Mouse (Mus musculus) forebrain, postnatal 0 days (tissue): ENCODE data around the gene Homez. TPM values are rescaled to one million over a fixed set of nuclear protein-coding genes. Genes with fewer than 3 reads are reported as not detected.

Source experiments
- ATAC-seq: fragments of 200-750 bp; cut with Nextera tagmentation; 2 replicates; pipeline ENCODE4 v1.8.0; 2017; ENCODE audit warnings: mild to moderate bottlenecking, moderate library complexity
- DNase-seq: peaks from one replicate; pipeline ENCODE4 v3.0.0-alpha.2; 2015
- H3K27ac ChIP-seq: fragments of 300-500 bp; sonication (generic); 2 replicates; pipeline ENCODE4 v1.5.1; 2014; ENCODE audit warnings: low read depth, mild to moderate bottlenecking, antibody characterized with exemption, low read length, moderate library complexity, mixed read lengths
- H3K27me3 ChIP-seq: fragments of 300-500 bp; sonication (generic); 2 replicates; pipeline ENCODE4 v1.6.1; 2014; ENCODE audit warnings: mild to moderate bottlenecking, low read length, mixed read lengths; ENCODE audit not compliant: insufficient read depth
- H3K36me3 ChIP-seq: fragments of 300-500 bp; sonication (generic); 2 replicates; pipeline ENCODE4 v1.6.1; 2014; ENCODE audit warnings: mild to moderate bottlenecking, moderate library complexity; ENCODE audit not compliant: insufficient read depth
- H3K4me1 ChIP-seq: fragments of 300-500 bp; sonication (generic); 2 replicates; pipeline ENCODE4 v1.6.1; 2014; ENCODE audit warnings: antibody characterized with exemption; ENCODE audit not compliant: insufficient read depth
- H3K4me2 ChIP-seq: fragments of 300-500 bp; sonication (generic); 2 replicates; pipeline ENCODE4 v1.6.1; 2014; ENCODE audit warnings: low read depth, mild to moderate bottlenecking, moderate library complexity
- H3K4me3 ChIP-seq: fragments of 300-500 bp; sonication (generic); 2 replicates; pipeline ENCODE4 v1.5.1; 2014; ENCODE audit warnings: low read depth, low read length, mixed read lengths
- H3K9ac ChIP-seq: fragments of 300-500 bp; sonication (generic); 2 replicates; pipeline ENCODE4 v1.6.1; 2014; ENCODE audit warnings: mild to moderate bottlenecking
- H3K9me3 ChIP-seq: fragments of 300-500 bp; sonication (generic); 2 replicates; pipeline ENCODE4 v1.6.1; 2016; ENCODE audit warnings: low read length
- CTCF ChIP-seq: sonication (generic); IDR thresholded peaks from 2 replicates; pipeline ENCODE4 v1.5.1; 2016; ENCODE audit warnings: antibody characterized with exemption, control low read depth, low read depth
- WGBS: fragments of 180-500 bp; shearing (Covaris S2); extraction: QIAGEN DNeasy Blood & Tissue Kit; methylation state at CpG from one replicate; pipeline ENCODE4 v1.1.7; 2014; 5-methylcytosine and 5-hydroxymethylcytosine counted together
- polyA plus RNA-seq: library from polyadenylated mRNA; unstranded; fragments of >200 nt; fragmentation: Nextera tagmentation; extraction: Ambion mirVana; gene quantifications from 2 replicates; pipeline ENCODE4 v1.2.1, GENCODE M21; 2015
- total RNA-seq: library from RNA; depleted of rRNA; stranded (reverse); fragments of >200 nt; gene quantifications from 2 replicates; pipeline ENCODE4 v1.2.3, GENCODE M21; 2014

Gene Homez
- total and polyA plus RNA-seq, 2 experiments from 2014 or later: 6.9 to 7.1 TPM

DNA sequence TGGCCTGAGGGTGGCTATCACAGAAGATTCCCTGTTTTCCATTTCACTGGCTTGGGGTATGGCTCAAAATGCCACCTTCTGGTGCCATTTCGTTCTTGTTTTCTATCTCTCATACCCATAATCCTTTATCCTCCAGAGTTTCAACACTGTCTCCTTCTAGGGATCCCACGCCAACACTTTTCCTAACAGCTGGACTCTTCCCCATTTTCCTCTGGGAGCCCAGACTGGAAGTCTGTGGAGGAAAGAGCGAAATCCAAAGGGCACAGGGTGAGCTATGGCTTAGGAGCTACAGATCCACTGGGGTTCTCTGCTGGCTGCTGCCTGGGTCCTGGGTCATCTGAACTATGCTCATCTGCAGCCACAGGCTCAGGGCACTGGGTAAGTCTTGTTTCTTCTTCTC is 3.4 kb upstream of the Homez start:
- peaks cover 4% of the 10 kb centered on the region; the same call in 1 of the 2 replicates for H3K4me1 ChIP-seq
- H3K27me3 ChIP-seq: no peaks in the 10 kb centered on the region
- H3K4me3 ChIP-seq: no peak overlapping the region
- no peaks in the 10 kb centered on the region for H3K9me3 ChIP-seq
- no peak overlapping the region for H3K4me2 ChIP-seq
- peaks cover 3% of the 10 kb centered on the region; the same call in 1 of the 2 replicates for H3K36me3 ChIP-seq
- 93% methylated on average over 3 of the region's 3 CpGs for WGBS
- DNase-seq (no peak), ATAC-seq (no peak)
- H3K27ac ChIP-seq: no peak overlapping the region
- H3K9ac ChIP-seq: no peak overlapping the region
- TF ChIP-seq CTCF: no peak

DNA sequence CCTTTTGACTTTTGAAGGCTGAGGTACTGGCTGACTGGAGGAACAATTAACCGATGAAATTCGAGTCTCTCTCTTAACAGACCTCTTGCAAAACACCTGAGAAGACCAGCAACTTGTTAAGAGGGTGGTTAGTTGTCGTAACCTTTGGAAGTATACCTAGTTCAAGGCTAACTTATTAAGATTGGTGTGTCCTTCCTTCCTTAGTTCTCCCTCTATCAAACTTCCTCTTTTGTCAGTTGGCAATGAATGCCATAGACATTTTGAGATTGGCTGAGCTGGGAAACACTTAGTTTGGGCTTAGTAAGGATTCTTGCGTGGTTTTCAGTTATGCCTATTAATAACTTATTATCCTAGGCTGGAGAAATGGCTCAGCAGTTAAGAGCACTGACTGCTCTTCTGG is 2.7 kb downstream of the Homez start:
- Histone ChIP-seq H3K9me3 (no peaks in the 10 kb centered on the region), H3K4me2 (no peak overlapping the region), H3K4me1 (0 out of 2 replicates have a peak, but pooled peaks cover 4% of the 10 kb centered on the region), H3K27me3 (no peaks in the 10 kb centered on the region), H3K27ac (no peak overlapping the region), H3K36me3 (peaks cover 3% of the 10 kb centered on the region; the same call in 1 of the 2 replicates), H3K4me3 (no peak overlapping the region), H3K9ac (no peak overlapping the region)
- 85% methylated on average over 4 of the region's 4 CpGs for WGBS
- ATAC-seq (no peak), DNase-seq (no peak)
- TF ChIP-seq CTCF: no peak

DNA sequence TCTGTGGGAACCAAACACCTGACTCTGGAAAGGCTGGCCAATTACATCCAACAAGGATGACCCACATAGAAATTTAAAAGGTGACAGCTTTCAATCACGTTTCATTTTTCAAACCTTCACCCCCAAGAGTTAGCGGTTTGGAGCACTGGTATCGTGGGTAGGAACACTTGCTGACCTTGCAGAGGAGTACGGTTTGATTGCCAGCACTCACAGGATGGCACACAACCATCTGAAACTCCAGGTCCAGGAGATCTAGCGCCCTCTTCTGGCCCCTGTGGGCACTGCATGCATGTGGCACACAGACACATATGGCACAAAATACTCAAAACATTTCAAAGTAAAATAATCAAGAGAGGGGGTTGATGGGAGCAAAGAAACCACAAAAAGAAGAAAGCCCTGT is 3.8 kb downstream of the Homez start:
- Histone ChIP-seq H3K4me2 (no peak overlapping the region), H3K9ac (no peak overlapping the region), H3K27ac (no peak overlapping the region), H3K4me3 (no peak overlapping the region), H3K27me3 (no peaks in the 10 kb centered on the region), H3K4me1 (0 out of 2 replicates have a peak, but pooled peaks cover 4% of the 10 kb centered on the region), H3K36me3 (no peaks in the 10 kb centered on the region; the same call in 1 of the 2 replicates), H3K9me3 (no peaks in the 10 kb centered on the region)
- DNase-seq: peak; percentile 11
- WGBS: 49% methylated on average over 5 of the region's 5 CpGs
- ATAC-seq: no peak
- peak; percentile 53 for TF ChIP-seq CTCF

DNA sequence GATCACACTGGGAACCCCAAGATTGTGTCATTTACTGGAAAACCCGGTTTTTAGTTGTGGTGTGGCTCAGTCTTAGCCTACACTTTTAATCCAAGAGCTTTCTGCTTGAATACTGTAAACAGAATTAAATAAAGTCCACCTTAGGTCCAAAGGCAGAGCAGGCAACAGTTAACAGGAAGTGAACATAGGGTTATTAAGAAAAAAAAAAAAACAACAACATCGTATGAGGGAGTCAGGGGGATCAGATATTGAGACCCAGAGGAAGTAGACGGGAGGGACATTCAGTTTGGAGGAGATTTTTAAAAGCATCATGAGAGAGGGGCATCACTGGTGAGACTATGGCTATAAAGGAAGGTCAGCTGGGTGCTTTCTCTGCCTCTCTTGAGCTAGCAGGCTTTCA is 4.5 kb downstream of the Homez start:
- H3K4me3 ChIP-seq: no peak overlapping the region
- H3K4me2 ChIP-seq: no peak overlapping the region
- 0 out of 2 replicates have a peak, but pooled peaks cover 4% of the 10 kb centered on the region for H3K4me1 ChIP-seq
- 54% methylated on average over 3 of the region's 3 CpGs for WGBS
- H3K36me3 ChIP-seq: no peaks in the 10 kb centered on the region
- DNase-seq: no peak
- TF ChIP-seq CTCF: no peak
- H3K27me3 ChIP-seq: no peaks in the 10 kb centered on the region
- no peaks in the 10 kb centered on the region for H3K9me3 ChIP-seq
- H3K9ac ChIP-seq: no peak overlapping the region
- H3K27ac ChIP-seq: no peak overlapping the region
- no peak for ATAC-seq

DNA sequence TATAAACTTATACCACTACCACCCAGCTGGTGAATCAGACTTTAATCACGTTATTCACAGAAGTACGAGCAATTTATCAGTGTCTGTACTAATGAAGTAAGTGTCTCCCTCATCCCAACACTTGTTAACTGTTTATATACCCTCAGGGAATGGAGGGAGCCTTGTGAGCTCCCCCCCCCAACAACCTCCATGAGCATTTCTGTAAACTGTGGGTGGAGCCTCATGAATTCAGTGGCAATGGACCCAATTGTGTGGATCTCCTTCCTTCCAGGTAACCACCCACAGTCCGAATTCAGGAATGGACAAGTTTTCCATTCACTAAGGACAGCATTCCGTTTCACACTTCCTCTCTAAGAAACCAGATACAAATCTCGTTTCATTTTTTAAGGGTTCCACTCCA is 5.1 kb downstream of the Homez start:
- TF ChIP-seq CTCF: no peak

DNA sequence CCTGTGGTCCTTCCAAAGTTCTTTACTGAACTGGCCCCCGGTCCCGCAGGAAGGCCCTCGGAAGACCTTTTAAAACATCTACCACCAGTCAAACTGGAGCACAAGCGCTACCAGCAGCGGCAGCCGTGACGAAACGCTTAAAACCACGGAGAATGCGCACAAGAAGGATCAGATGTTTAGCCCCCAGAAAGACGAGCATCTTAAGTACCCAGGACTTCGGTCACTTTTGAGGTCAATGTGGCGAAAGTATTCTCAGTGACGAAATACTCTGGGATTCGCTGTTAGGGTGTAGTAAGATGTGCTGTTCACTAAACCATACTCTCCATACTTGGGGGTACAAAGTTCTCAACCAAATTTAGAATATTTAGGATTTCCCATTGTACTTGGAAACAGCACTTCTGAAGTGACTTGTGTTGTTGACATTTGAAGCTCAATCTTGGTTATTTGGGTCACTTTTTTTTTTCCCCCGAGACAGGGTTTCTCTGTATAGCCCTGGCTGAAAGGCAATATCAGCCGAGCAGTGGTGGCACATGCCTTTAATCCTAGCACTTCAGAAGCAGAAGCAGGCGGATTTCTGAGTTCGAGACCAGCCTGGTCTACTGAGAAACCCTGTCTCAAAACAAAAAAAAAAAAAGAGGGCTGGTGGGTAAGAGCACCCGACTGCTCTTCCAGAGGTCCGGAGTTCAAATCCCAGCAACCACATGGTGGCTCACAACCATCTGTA is 6.3 kb downstream of the Homez start:
- Histone ChIP-seq H3K27me3 (no peaks in the 10 kb centered on the region), H3K4me1 (0 out of 2 replicates have a peak, but pooled peaks cover 4% of the 10 kb centered on the region), H3K27ac (peak overlapping the region; percentile 50; the same call in 1 of the 2 replicates), H3K4me2 (peak overlapping the region; percentile 86), H3K9me3 (no peaks in the 10 kb centered on the region), H3K9ac (peak overlapping the region; percentile 81), H3K4me3 (peak overlapping the region; percentile 90), H3K36me3 (no peaks in the 10 kb centered on the region)
- DNase-seq: no peak
- no peak for ATAC-seq
- 15% methylated on average over 21 of the region's 21 CpGs for WGBS
- 0 out of 2 replicates have a peak, but pooled peaks have one; percentile 1 for TF ChIP-seq CTCF

More for the DNA sequence above, 5.1 kb downstream of the Homez start:
- 76% methylated on average over 5 of the region's 5 CpGs for WGBS
- no peaks in the 10 kb centered on the region for H3K27me3 ChIP-seq
- no peak overlapping the region for H3K27ac ChIP-seq
- H3K4me3 ChIP-seq: no peak overlapping the region
- H3K4me2 ChIP-seq: no peak overlapping the region
- 0 out of 2 replicates have a peak, but pooled peaks cover 4% of the 10 kb centered on the region for H3K4me1 ChIP-seq
- DNase-seq: no peak
- no peak overlapping the region for H3K9ac ChIP-seq
- no peaks in the 10 kb centered on the region for H3K36me3 ChIP-seq
- no peaks in the 10 kb centered on the region for H3K9me3 ChIP-seq
- no peak for ATAC-seq

DNA sequence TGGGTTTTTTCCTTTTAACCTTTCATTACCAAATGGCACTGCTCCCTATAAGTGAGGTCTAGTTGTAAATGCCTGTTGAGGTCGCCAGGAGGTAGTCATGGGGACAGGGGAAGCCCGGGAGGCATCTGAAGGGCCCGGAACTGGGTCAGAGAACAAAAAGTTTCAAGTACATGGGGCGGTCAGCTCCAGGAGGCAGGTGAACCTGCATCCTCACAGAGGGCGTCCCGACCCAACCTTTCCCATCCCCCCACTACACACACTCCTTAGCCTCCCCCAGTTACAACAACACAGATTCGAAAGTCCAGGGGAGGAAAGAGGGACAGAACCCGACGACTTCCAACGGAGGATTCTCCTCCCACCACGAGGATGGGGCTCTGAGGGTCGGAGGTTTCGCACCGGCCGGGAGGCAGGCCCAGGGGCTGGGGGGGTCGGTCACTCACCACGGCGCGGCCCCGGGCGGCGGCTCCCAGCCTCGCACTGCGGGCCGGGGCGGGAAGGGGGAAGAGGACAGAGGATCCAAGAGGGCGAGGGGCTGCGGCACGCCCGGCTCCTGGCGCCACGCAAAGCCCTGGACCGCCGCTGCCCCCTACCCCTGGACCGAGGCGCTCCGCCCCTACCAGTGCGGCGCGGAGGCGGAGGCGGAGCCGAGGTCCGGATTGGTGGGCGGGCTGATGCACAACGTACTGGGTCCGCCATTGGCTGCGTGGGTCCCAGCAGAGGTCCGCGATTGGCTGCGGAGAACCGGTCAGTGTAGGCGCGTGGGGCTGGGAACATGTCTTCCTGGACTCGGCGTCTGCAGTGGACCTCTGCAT is 7.1 kb downstream of the Homez start:
- H3K4me1 ChIP-seq: 0 out of 2 replicates have a peak, but pooled peaks cover 4% of the 10 kb centered on the region
- H3K4me2 ChIP-seq: peak overlapping the region; percentile 86
- H3K36me3 ChIP-seq: no peaks in the 10 kb centered on the region
- 1% methylated on average over 56 of the region's 56 CpGs for WGBS
- ATAC-seq (peak; percentile 100), DNase-seq (peak; percentile 92)
- H3K9ac ChIP-seq: peak overlapping the region; percentile 81
- peak overlapping the region; percentile 90 for H3K4me3 ChIP-seq
- H3K9me3 ChIP-seq: no peaks in the 10 kb centered on the region
- no peaks in the 10 kb centered on the region for H3K27me3 ChIP-seq
- H3K27ac ChIP-seq: peak overlapping the region; percentile 50; the same call in 1 of the 2 replicates
- TF ChIP-seq CTCF: peak; percentile 17
